Comparison of ENCODE assay signal across 8 mouse cellular contexts in the genomic region with DNA sequence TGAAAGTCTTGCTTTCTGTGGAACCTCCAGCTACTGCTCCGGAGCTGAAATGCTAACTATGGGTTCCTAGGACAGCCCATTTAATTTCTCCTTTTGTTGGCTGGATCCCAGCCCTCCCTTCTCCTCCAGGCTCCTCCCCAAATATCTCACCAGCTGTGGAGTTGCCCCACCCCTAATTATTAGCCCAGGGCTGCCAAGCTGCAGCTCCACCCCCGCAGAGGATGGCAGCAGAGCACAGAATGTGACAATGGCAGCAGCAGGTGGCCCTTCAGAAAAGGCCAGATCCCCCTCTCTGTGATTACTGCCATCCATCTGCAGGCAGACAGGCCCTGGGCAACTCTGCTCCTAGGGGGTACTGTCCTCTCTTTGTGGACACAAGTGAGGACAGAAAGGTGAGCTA.
DNase-seq lines count a peak whose midpoint lies in the region; ATAC-seq and TF ChIP-seq lines count a peak whose summit lies in the region.

No protein-coding gene starts in this region.

- H3K27me3 ChIP-seq in kidney, embryonic 15.5 days: no peaks in the 10 kb centered on the region
- H3K27me3 ChIP-seq in forebrain, embryonic 10.5 days (ENCODE audit: poor library complexity, severe bottlenecking): no peaks in the 10 kb centered on the region

- no peak for TF ChIP-seq CTCF in olfactory bulb, adult 2 months (IDR thresholded peaks at IDR 0.05; ENCODE audit: insufficient read depth, low read depth, low read length)

- H3K4me2 ChIP-seq in kidney, embryonic 15.5 days: no peak overlapping the region

- no peaks in the 10 kb centered on the region for H3K9me3 ChIP-seq in kidney, embryonic 15.5 days (replicated peaks)
- no peaks in the 10 kb centered on the region for H3K9me3 ChIP-seq in forebrain, embryonic 10.5 days

- no peak overlapping the region for H3K4me3 ChIP-seq in kidney, embryonic 15.5 days (replicated peaks)
- no peak overlapping the region for H3K4me3 ChIP-seq in forebrain, embryonic 10.5 days
- no peak overlapping the region for H3K4me3 ChIP-seq in olfactory bulb, adult 2 months (ENCODE audit: insufficient read depth, low read depth, low read length)

- H3K4me1 ChIP-seq in kidney, embryonic 15.5 days: peaks cover 29% of the 10 kb centered on the region
- peaks cover 35% of the 10 kb centered on the region for H3K4me1 ChIP-seq in forebrain, embryonic 10.5 days
- peaks cover 46% of the 10 kb centered on the region for H3K4me1 ChIP-seq in olfactory bulb, adult 2 months (ENCODE audit: control insufficient read depth, insufficient read depth, low read length)

- ATAC-seq in kidney, embryonic 15.5 days (replicated peaks; ENCODE audit: low FRiP score): no peak

- WGBS in kidney, embryonic 15.5 days: 21% methylated on average over 2 of the region's 2 CpGs
- WGBS in forebrain, embryonic 10.5 days: 35% methylated on average over 2 of the region's 2 CpGs
- WGBS in olfactory bulb, adult 2 months: 8% methylated on average over 2 of the region's 2 CpGs

- no peak overlapping the region for H3K27ac ChIP-seq in kidney, embryonic 15.5 days
- peak overlapping the region; percentile 51; the same call in 1 of the 2 replicates for H3K27ac ChIP-seq in forebrain, embryonic 10.5 days
- peak overlapping the region; percentile 82 for H3K27ac ChIP-seq in olfactory bulb, adult 2 months (ENCODE audit: insufficient read depth, low read depth, low read length)

- no peak overlapping the region for H3K9ac ChIP-seq in kidney, embryonic 15.5 days

- peak; percentile 13 for DNase-seq in kidney, postnatal 14 days
- DNase-seq in cerebellum, adult 18-20 months: peak; percentile 50 to 55
- DNase-seq in forebrain, embryonic 10.5 days (ENCODE audit: extremely low spot score, low spot score): no peak
- DNase-seq in layer of hippocampus, postnatal 14 days (ENCODE audit: low spot score in 2 of 2): peak; percentile 58 to 61
- no peak for DNase-seq in urinary bladder, postnatal 36 days (ENCODE audit: low spot score in 2 of 2)
- DNase-seq in gastrocnemius, postnatal 10 days: no peak

- no peak for TF ChIP-seq POLR2A in olfactory bulb, adult 2 months (IDR thresholded peaks at IDR 0.05; ENCODE audit: insufficient read depth, low read depth, low read length)

- no peaks in the 10 kb centered on the region for H3K36me3 ChIP-seq in kidney, embryonic 15.5 days
- no peaks in the 10 kb centered on the region for H3K36me3 ChIP-seq in forebrain, embryonic 10.5 days (replicated peaks)

Comparison
In these comparisons a context has a peak if more than half of its experiments do, and no peak if none do; other contexts are left out.
1. DNase-seq: peak in kidney, postnatal 14 days (single experiment), cerebellum, adult 18-20 months (2 of 2) and layer of hippocampus, postnatal 14 days (2 of 2); none in forebrain, embryonic 10.5 days (single experiment), urinary bladder, postnatal 36 days (0 of 2) and gastrocnemius, postnatal 10 days (single experiment).